Comparison of ENCODE assay signal across 9 mouse cellular contexts in genomic region chr1:40768606-40769005, GRCm38 (mm10). TPM values are rescaled to one million over a fixed set of nuclear protein-coding genes. Genes with fewer than 3 reads are reported as not detected.
DNase-seq lines count a peak whose midpoint lies in the region; ATAC-seq lines count a peak whose summit lies in the region.
"Had no signal": no experiment of that assay in that cellular context is flagged by ENCODE, and none has a peak within 500 bp of the region (broad histone marks: within the 10 kb centered on the region; RNA-seq: fewer than 3 reads in every experiment).

No protein-coding gene starts in this region.

- ATAC-seq in intestine, embryonic 14.5 days (replicated peaks; ENCODE audit: low FRiP score, low TSS enrichment, low read depth) = no peak
- ATAC-seq in intestine, embryonic 15.5 days = no peak
- peak; percentile 72 for ATAC-seq in erythroid progenitor cell, adult 5-6 weeks (replicated peaks; ENCODE audit: low FRiP score, poor library complexity, severe bottlenecking)

- no peak overlapping the region for H3K4me2 ChIP-seq in intestine, embryonic 14.5 days (ENCODE audit: low read length)
- H3K4me2 ChIP-seq in intestine, embryonic 15.5 days (replicated peaks) = no peak overlapping the region
- H3K4me2 ChIP-seq: lung, embryonic 15.5 days had no signal

- H3K27ac ChIP-seq in intestine, embryonic 14.5 days (ENCODE audit: low read depth) = no peak overlapping the region
- no peak overlapping the region for H3K27ac ChIP-seq in intestine, embryonic 15.5 days
- H3K27ac ChIP-seq: lung, embryonic 15.5 days had no signal

- H3K27me3 ChIP-seq in intestine, embryonic 14.5 days (replicated peaks; ENCODE audit: control insufficient read depth, insufficient read depth, low read length) = no peaks in the 10 kb centered on the region
- H3K27me3 ChIP-seq in intestine, embryonic 15.5 days (replicated peaks) = no peaks in the 10 kb centered on the region
- H3K27me3 ChIP-seq: lung, embryonic 15.5 days had no signal

- no peak overlapping the region for H3K4me3 ChIP-seq in intestine, embryonic 14.5 days (ENCODE audit: low read depth, low read length)
- no peak overlapping the region for H3K4me3 ChIP-seq in intestine, embryonic 15.5 days (replicated peaks)
- H3K4me3 ChIP-seq: lung, embryonic 15.5 days had no signal

- WGBS in intestine, embryonic 14.5 days = 32% methylated on average over 6 of the region's 6 CpGs
- 40% methylated on average over 6 of the region's 6 CpGs for WGBS in intestine, embryonic 15.5 days

- peak; percentile 71 for DNase-seq in intestine, embryonic 14.5 days (ENCODE audit: low spot score)
- DNase-seq in CD4-positive helper T cell, adult 2 months (ENCODE audit: low read depth, low spot score) = peak; percentile 22
- peak; percentile 62 for DNase-seq in adrenal gland, postnatal 10 days
- DNase-seq in kidney, postnatal 14 days = peak; percentile 69
- peak; percentile 29 for DNase-seq in lung, postnatal 10 days
- peak; percentile 62 for DNase-seq in thymus, postnatal 4 days

- no peaks in the 10 kb centered on the region for H3K4me1 ChIP-seq in intestine, embryonic 14.5 days (replicated peaks; ENCODE audit: control insufficient read depth, insufficient read depth, low read length)
- no peaks in the 10 kb centered on the region for H3K4me1 ChIP-seq in intestine, embryonic 15.5 days (replicated peaks)
- H3K4me1 ChIP-seq: lung, embryonic 15.5 days had no signal

- H3K36me3 ChIP-seq in intestine, embryonic 14.5 days (ENCODE audit: control insufficient read depth, insufficient read depth, low read length) = 0 out of 2 replicates have a peak, but pooled peaks cover 1% of the 10 kb centered on the region
- no peaks in the 10 kb centered on the region for H3K36me3 ChIP-seq in intestine, embryonic 15.5 days
- H3K36me3 ChIP-seq: lung, embryonic 15.5 days had no signal

- H3K9me3 ChIP-seq in intestine, embryonic 14.5 days (ENCODE audit: control insufficient read depth, low read length) = no peaks in the 10 kb centered on the region
- H3K9me3 ChIP-seq in intestine, embryonic 15.5 days = no peaks in the 10 kb centered on the region
- H3K9me3 ChIP-seq: lung, embryonic 15.5 days had no signal

- no peak overlapping the region for H3K9ac ChIP-seq in intestine, embryonic 14.5 days (ENCODE audit: low read length)
- no peak overlapping the region for H3K9ac ChIP-seq in intestine, embryonic 15.5 days
- H3K9ac ChIP-seq: lung, embryonic 15.5 days had no signal

RNA-seq across cellular contexts. Expression of gene Mfsd9, which starts 21.9 kb away (rescaled TPM):
- polyA plus RNA-seq in intestine, embryonic 14.5 days (2014; fragmentation: Nextera tagmentation; extraction: Ambion mirVana) = 4.2 and 4.6 TPM in 2 replicates
- polyA plus RNA-seq in intestine, embryonic 15.5 days (2015; fragmentation: Nextera tagmentation; extraction: Ambion mirVana) = 4.7 and 4.8 TPM in 2 replicates
- total RNA-seq in adrenal gland, postnatal 10 days (2021) = 1 to 10 TPM; 3.3 to 5.5 TPM
- 0.42 and 1.8 TPM in 2 replicates for total RNA-seq in erythroid progenitor cell, adult 5-6 weeks (2015; ENCODE audit: low replicate concordance)
- total RNA-seq in erythroid progenitor cell, adult 5-6 weeks (2017; ENCODE audit: low replicate concordance) = 1.9 TPM in 1 of 2 replicates, not detected in the other

RNA-seq across cellular contexts. Expression of gene Tmem182, which starts 36.8 kb away (rescaled TPM):
- 0.19 and 0.30 TPM in 2 replicates for polyA plus RNA-seq in intestine, embryonic 14.5 days (2014; fragmentation: Nextera tagmentation; extraction: Ambion mirVana)
- polyA plus RNA-seq in intestine, embryonic 15.5 days (2015; fragmentation: Nextera tagmentation; extraction: Ambion mirVana) = 0.11 and 0.25 TPM in 2 replicates
- total RNA-seq in adrenal gland, postnatal 10 days (2021) = 10 to 100 TPM in 1 of 2 experiments, 1 to 10 TPM in 1; 7.2 to 25.0 TPM
- not detected in 2 replicates for total RNA-seq in erythroid progenitor cell, adult 5-6 weeks (2015; ENCODE audit: low replicate concordance)
- total RNA-seq in erythroid progenitor cell, adult 5-6 weeks (2017; ENCODE audit: low replicate concordance) = not detected in 2 replicates

Comparison
In these comparisons a context has a peak if more than half of its experiments do, and no peak if none do; other contexts are left out.
1. RNA of gene Tmem182, which starts 36.8 kb away (total RNA-seq): 7.2 to 25.0 TPM in adrenal gland, postnatal 10 days; not detected in erythroid progenitor cell, adult 5-6 weeks; every median in the first group is over 4 times any median in the second.
2. Peak in every context shown above with its lines, with median percentiles within 50 percentile points of each other: DNase-seq.